Mouse (Mus musculus) layer of hippocampus, postnatal 10 days (tissue): Measurements from ENCODE around the gene Zfp213. TPM values are rescaled to one million over a fixed set of nuclear protein-coding genes. Genes with fewer than 3 reads are reported as not detected.
"Not testable (repeated sequence)": the region's sequence is repeated elsewhere in the genome, so short reads cannot be mapped to it uniquely, and the experiment has no call there.

Experiments used
- DNase-seq, 2 experiments: peaks; one replicate each; pipeline ENCODE4 v3.0.0; 2021; ENCODE audit warnings: low spot score in 2 of 2
- total RNA-seq, 2 experiments: library from RNA; stranded (reverse); gene quantifications; 2 replicates each; pipeline ENCODE4 v1.2.3; 2021

Gene Zfp213
- total RNA-seq, 2 experiments from 2014 or later = 6.4 to 7.2 TPM

DNA sequence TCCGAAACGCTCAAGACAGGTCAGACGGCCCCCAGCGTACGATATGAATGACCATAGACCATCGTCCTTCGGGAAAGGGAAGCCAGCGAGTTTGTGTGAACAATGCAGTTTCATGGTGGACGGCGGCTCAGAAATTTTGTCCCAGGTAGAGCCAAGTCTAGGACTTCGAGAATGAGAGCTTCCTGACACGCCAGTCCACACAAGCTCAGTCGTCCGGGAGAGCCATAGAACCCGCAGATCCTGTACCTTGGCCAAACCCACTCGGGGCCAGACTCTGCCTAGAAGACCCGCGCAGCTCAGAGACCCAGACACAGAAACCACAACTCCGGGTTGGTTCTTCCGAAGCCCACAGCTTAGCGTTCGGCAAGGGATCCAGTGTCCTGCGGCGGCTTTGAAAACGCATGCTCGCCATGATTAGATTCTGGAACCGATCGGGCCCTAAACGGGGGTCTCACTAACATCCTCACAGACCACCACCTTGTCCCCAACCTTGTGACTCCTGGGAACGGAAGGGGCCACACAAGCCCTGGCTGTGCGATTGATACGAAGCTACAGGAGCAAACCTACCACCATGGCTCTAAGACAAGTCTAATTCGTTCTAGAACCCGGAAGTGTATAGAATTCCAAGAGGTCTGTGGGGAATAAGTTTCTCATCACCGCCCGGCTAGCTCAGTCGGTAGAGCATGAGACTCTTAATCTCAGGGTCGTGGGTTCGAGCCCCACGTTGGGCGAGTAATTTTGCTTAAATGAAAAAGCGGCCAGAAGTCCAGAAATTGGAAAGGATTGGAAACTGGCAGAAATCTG lies 17.1 kb downstream of the Zfp213 start:
- peak; percentile 84 to 91 for DNase-seq

DNA sequence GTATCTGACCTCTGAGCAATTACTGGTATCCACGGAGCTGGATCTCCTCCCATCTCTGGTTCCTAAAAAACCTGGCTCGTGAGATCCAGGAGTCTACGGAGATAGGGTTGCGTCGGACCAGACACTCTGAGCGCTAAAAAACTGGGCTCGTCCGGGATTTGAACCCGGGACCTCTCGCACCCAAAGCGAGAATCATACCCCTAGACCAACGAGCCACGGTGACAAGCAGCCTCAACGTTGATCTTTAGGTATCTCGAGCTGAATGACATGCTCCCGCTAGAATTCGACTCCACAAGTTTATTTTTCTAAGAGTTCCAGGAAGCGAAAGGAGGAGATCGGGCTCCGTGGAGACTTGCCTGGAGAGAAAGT lies 17.7 kb downstream of the Zfp213 start:
- peak; percentile 73 to 79 for DNase-seq

DNA sequence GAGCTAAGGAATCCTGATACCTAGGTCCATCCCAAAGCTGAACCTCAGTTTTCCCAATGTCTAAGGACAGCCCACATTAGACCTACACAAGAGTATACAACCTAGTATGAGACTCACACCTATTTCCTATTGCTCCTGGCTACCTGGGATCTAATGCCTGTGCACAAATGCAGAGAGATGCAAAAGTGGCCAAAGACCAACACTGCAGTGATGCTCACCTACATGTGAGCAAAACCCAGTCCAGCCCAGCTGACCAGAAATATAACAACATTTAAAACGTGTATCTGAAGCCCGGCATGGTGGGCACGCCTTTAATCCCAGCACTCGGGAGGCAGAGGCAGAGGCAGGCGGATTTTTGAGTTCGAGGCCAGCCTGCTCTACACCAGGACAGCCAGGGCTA lies 18.2 kb downstream of the Zfp213 start:
- DNase-seq = no peak

DNA sequence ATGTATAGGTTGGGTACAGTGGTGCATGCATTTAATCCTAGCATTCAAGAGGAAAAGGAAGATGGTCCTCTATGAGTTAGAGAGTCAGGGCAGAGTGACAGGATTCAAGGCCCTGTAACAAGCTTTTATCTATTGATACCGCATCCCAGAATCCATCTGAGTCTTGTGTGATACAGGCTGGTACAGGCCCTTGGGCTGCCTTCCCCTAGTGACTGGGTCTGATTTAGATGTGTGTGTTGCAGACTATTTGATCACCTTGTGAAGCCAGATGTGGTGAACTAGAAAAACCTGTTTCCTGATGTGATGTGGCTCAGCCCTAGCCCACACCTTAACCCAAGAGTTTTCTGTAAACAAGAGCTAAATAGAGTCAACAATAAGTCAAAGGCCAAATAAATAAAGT lies 19.3 kb downstream of the Zfp213 start:
- DNase-seq = no peak

DNA sequence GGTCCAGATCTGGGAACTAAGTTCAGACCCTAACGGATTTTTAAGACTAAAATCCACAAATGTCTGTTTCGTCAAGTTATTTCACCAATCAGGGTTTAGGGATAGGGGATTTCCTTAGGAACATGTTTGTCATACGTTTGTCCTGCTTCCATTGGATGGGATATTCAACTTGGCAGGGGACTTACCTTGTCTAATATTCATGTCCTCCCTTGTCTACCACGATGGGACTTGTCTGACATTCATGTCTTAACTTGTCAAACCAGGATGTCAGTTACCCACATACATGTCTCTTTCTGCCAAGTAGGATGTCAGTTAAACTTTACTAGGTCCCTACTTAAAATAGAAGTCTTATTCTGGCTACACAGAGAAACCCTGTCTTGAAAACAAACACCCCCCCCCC lies 20.1 kb downstream of the Zfp213 start:
- no peak for DNase-seq

DNA sequence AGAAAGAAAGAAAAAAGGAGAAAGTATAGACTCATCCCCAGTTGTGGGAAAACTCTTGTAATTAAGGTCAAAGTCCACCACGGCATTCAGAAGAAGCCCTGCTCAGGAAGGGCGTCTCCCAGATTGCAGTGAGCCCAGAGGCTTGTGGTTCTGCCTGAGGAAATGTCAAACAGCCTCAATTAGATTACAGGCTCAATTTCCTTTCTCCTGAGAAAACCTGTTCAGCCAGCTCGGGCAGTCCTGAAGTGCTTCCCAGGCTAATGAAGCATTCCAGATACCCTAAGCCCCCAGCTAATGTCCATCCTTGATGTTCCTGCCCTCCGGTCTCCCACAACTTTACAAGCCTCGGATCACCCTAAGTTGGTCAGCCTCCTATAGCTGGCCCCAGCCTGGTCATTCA lies 20.7 kb downstream of the Zfp213 start:
- no peak for DNase-seq

DNA sequence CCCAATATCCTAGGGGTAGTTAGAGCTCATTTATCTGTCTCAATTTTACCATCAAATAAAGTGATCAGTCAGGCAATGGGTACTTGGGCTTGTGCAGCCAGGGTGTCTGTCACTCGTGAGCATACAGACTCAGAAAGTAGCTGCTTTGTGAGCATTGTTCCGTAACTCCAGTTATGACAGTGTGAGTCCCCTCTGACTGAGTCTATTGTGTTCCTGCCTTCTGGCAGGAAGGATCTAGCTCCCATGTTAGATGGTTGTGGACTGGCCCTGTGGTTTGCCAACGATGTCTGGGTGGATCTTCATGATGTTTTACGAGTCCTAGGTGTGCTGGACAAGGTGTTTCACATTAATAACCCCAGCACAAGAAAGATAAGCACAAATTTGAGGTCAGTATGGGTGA lies 21.2 kb downstream of the Zfp213 start:
- no peak for DNase-seq

DNA sequence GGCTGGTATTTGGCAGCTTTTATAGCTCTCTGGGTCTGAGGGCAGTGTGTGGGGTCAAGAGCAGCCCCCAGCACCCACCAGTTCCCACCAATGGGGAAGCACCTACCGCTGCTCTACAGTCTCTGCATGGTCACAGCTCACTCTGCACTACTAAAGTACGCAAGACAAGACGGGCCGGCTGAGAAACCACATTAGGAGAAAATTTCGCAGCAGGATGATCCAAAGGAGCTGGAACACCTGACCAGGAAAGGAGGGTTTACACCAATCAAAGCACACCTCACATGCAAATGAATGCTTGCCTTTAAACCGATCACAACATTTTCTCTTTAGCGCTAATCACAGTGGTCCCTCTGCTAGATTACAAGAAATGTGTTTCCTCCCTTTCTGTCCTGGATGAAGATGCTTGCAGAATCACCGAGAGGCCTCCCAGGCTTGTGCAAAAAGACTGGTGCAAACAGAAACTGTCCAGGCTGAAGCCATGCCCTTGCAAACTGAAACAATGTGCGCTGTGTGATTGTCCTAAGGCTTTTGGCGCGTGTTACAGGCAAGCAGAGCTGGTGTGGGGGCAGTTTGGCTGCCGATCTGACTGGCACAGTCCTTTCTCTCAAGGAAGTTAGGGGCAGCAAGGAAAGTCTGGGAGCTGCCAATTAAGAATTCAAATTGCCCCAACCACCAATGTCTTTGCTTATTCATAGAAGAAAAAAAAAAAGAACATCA lies 21.9 kb downstream of the Zfp213 start:
- peak; percentile 5 to 13 for DNase-seq

DNA sequence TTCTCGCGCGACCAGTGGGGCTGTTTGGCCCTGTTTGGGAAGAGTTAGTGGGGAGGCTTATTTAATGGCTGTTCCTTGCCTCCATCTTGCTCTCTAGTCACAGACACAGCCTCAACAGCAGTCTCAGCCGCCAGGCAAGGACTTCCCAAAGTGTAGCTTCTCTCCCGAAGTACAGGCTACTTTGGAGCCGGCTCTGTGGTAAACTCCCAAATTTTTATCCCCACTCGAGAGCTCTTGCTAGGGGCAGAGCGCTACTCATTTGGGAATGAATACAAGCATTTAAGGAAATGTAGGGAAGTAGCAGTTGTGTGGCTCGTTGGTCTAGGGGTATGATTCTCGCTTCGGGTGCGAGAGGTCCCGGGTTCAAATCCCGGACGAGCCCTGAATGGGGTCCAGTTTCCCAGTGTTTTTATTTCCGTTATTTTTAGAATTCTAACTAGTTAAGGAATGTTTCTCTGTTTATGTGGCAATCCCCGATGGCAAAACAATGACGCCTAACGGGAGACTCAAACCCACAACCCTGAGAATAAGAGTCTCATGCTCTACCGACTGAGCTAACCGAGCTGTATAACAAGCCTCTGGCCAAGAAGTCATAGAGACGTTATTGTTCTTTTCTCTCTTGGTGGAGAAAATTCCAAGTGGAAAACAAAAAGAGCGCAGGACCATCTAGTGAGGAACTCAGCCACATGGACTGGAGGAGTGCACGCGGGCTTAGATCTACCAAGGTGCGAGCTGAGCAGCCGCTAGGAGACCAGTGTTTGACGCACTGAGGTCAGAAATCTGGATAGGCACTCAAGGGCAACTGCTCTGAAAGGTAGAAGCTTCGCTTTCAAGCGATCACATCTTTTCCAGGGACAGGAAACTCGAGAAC lies 23.2 kb downstream of the Zfp213 start:
- peak; percentile 21 to 54 for DNase-seq

DNA sequence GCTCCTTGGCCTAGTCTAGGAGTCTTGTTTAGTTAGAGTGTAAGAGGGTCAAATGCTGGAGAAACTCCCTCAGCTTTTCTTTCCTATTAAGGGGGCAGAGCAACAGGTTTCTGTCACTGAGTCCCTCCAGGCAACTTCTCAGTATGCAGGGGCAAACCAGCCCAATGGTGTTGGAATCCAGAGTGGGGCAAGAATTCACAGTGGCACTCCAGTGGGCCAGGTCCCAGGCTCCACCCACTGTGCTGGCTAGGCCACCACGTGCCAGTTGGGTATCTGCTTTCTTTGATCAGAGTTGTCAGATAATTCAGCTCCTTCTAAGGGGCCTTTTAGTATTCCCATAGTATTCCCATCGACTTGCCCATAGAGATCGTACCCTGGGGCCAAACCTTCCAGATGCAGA lies 23.9 kb downstream of the Zfp213 start:
- DNase-seq = no peak

DNA sequence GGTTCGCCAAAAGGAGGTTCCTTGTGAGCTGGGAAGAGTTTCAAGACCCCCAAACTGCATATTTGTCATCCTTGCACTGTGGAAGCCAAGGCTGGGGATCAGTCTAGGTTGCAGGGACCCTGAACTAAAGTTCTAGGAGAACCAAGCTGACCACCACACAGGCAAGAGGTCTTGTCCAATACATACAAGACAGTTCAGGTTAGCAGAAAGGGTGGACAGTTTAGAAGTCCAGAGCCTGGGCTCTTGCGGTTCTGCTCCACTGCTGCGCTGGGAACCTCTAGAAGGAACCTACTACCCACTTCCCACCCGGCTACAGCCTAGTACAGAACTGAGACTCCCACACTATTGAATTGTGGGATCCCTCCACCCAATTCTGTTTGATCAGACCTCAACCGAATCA lies 24.4 kb downstream of the Zfp213 start:
- no peak for DNase-seq

DNA sequence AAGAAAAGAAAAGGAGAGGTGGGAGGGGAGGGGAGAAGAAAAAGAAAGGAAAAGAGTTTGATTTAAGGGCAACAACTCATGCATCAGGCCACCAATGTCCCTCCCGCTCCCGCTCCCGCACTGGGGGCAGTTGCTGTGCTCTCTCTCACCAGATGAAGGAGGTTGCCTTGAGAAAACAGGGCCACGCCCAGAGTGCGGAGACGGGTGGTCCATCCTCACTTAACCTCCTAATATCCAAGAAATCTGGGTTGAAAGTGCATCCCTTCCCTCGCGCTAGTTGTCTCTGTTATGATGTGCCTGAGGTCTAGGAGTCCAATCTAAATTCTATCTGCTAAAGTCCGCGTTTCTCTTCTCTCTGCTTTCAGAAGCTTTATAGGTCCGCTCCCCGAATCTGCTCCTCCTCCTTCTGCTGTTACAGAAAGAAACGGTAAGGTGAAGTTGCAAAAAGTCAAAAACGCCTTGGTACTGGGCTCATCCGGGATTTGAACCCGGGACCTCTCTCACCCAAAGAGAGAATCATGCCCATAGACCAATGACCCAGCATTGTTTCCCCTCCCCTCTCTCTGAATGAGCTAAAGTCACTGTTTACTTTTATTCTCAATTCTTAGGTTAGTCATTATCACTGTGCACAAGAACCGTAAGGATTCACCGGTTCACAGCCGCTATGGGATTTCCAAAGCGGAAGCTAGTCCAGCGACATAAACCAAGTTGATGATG lies 25.6 kb downstream of the Zfp213 start:
- peak in 1 of 2 experiments; percentile 24 for DNase-seq

DNA sequence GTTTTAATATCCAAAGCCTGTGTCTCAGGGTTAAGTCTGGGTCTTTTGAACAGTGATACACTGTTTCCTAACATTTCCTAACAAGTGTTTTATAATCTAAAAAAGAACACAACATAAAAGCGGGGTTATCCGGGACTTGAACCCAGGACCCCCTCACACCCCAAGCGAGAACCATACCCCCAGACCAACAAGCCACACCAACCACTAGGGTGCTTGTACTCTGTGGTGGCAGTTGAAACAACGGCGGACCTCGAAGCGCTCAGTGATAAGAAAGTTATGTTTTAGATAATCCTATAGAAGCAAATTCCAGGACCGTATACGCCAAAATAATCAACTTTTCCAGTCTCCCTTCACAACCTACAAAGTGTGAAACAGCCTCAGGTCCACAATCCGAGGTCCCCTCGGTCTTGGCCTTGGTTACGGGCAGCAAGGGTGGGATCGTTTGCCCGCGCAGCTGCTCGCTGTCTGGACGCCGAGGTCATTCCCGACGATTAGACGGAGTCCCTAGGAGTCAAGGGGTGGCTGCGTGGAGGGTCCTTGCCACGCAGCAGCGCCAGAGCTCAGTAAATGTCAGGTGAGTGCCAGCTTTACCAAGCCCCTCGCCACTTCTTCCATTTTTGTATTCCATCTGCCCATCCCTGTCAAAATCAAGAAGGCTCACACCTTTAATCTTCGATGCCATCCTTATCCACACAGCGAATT lies 26.3 kb downstream of the Zfp213 start:
- peak; percentile 4 to 10 for DNase-seq

DNA sequence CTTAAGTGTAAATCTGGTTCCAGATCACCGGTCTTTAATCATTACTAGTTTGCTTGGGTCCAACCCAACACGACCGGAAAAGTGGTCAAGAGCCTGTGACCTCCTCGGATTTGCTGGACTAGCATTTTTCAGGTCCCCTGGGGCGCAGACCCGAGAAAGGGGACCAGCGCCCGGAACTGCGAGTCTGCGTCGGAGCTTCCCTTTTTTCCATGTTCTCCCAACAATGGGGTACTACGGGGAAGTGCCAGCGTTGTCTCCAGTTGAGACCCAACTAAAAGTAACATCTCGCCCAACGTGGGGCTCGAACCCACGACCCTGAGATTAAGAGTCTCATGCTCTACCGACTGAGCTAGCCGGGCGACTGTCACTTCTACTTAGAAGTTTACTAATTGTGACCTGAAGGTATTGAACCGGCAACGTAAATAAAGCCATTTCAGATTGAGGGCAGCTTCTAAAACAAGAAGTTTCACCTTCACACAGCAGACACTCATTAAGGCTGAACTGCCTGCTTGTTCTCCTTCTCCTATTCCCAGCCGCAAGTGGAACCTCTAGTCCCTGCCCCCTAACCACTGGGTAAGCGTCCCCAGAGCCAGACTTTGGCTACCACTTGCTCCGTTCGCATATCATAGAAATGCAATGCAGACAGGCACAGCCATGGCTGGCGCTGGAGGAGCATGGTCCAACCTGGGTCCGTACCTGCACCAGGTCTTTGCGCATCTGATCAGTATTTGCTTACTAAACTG lies 28.8 kb downstream of the Zfp213 start:
- DNase-seq = peak; percentile 4 to 10

DNA sequence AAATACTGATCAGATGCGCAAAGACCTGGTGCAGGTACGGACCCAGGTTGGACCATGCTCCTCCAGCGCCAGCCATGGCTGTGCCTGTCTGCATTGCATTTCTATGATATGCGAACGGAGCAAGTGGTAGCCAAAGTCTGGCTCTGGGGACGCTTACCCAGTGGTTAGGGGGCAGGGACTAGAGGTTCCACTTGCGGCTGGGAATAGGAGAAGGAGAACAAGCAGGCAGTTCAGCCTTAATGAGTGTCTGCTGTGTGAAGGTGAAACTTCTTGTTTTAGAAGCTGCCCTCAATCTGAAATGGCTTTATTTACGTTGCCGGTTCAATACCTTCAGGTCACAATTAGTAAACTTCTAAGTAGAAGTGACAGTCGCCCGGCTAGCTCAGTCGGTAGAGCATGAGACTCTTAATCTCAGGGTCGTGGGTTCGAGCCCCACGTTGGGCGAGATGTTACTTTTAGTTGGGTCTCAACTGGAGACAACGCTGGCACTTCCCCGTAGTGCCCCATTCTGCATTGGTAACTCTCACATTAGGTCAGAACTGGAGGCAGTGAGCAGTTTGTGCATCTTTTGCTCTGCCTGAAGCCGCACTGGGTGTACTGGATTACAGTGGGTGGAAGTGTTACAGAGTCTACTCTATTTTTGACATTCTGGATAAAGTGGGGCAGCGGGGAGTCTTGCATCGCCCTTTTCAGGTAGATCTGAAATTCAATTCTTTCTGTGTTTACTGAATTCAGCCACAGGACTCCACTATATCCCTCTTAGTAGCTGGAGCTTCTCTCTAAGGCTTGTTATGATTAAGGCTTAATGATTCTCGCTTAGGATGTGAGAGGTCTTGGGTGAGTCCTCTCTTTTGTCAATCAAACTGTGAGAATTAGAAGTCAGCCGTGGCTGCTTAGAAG lies 30.2 kb downstream of the Zfp213 start:
- not testable (repeated sequence) for DNase-seq

DNA sequence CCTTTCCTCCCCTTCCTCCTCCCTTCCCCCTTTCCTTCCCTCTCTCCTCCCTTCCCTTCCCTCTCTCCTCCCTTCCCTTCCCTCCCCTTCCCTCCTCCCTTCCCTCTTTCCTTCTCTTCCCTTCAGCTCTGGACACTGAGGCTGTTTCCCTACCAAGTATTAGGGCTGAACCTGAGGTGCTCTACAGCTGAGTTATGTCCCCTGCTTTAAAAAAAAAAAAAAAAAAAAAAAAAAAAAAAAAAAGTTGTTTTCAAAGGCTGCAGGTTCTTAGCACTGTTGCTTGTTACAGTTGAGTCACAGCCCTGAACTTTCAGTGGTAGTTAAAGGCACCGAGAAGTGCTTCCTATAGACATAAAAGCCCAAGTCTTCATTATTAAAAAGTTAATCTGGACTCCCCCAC lies 32.6 kb downstream of the Zfp213 start:
- DNase-seq = not testable (repeated sequence)

DNA sequence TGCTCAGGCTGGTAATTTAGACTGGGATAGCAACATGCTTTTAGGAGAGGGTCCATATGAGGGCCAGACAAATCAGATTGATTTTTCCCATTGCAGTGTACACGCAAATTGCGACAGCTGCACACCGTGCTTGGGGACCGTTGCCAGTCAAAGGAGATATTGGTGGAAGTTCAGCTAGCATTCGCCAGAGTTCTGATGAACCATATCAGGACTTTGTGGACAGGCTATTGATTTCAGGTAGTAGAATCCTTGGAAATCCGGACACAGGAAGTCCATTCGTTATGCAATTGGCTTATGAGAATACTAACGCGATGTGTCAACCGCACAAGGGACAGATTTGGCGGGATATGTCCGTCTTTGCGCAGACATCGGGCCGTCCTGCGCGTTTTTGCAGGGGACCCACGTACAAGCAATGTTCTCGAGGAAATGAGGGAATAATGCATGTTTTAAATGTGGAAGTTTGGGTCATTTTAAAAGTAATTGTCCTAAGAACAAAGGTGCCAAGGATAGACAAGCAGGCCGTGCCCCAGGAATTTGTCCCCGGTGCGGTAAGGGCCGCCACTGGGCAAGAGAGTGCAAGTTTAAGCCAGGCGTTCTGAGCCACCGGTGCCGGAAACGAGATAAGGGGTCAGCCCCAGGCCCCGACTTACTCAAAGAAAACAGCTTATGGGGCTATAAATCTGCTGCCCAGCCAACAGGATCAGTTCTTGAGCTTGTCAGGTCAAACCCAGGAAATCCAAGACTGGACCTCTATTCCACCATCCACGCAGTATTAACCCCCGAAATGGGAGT lies 40.9 kb downstream of the Zfp213 start:
- DNase-seq = not testable (repeated sequence)
